18 mouse cellular contexts compared by ENCODE assay signal in the genomic region with DNA sequence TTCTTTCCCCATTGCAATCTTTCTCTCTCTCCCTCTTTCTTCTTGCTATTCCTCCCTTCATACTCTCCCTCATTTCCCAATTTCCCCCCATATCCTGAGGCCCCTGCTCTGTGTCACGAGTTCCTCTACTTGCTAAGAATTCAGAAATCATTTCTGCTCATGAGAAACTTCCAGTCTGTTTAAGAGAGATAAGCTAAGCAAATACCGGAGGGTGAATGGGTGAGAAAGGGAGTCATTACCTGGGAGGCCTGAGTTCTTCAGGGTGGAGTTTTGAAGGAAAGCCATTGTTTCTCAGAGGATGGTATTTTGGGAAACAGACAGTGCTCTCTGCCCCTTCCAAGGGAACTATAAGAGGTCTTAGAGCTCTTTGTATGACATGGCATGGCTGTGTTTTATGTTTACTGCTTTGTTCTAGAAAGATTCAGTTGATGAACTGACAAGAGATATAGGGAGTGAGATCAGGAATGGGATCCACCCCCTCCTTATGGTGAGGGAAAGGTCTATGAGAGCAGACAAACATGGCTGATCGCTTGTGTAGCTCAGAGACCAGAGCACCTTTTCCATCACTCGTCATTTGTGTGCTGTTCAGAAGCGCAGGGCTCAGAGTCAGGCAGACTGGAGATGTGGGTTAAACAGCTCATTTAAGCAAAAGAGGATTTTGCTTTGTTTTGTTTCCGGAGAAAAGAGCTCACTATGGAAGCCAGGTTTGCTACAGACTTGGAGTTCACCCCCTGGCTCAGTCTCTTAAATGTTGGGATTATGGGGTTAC.
A peak's percentile ranks its signal among the peaks of the same experiment; 100 is the strongest.
DNase-seq lines count a peak whose midpoint lies in the region; ATAC-seq and TF ChIP-seq lines count a peak whose summit lies in the region.
"Had no signal": no experiment of that assay in that cellular context is flagged by ENCODE, and none has a peak within 500 bp of the region (broad histone marks: within the 10 kb centered on the region; RNA-seq: fewer than 3 reads in every experiment).

No protein-coding gene starts in this region.

- no peak overlapping the region for H3K27ac ChIP-seq in liver, embryonic 11.5 days (ENCODE audit: low read depth, low read length)
- H3K27ac ChIP-seq in liver, postnatal 0 days (ENCODE audit: low read depth): no peak overlapping the region
- H3K27ac ChIP-seq in MEL (ENCODE audit: control insufficient read depth, low read depth, low read length): no peak overlapping the region
- 0 out of 2 replicates have a peak overlapping the region, but pooled peaks have one; percentile 45 for H3K27ac ChIP-seq in forebrain, postnatal 0 days (ENCODE audit: low read depth, low read length)
- H3K27ac ChIP-seq: heart, embryonic 10.5 days; limb, embryonic 15.5 days had no signal

- no peaks in the 10 kb centered on the region for H3K79me2 ChIP-seq in MEL (ENCODE audit: control insufficient read depth, insufficient read depth, low read length, poor library complexity)

- no peak for TF ChIP-seq POLR2A in MEL (IDR thresholded peaks at IDR 0.05; ENCODE audit: control insufficient read depth in 1 of 2, insufficient read depth in 1 of 2, low read depth in 1 of 2, low read length in 2 of 2, poor library complexity in 1 of 2)

- DNase-seq in liver, embryonic 11.5 days (ENCODE audit: low spot score): no peak
- DNase-seq in liver, postnatal 0 days: no peak
- no peak for DNase-seq in G1E (ENCODE audit: low spot score)
- no peak for DNase-seq in MEL (ENCODE audit: low read depth, low spot score)
- DNase-seq in forebrain, postnatal 0 days: no peak
- DNase-seq in thymus, adult 18-20 months: no peak
- no peak for DNase-seq in heart, adult 9 months (ENCODE audit: low spot score in 2 of 2)
- DNase-seq: cerebellum, adult 11 months; cerebellum, postnatal 25 days; gastrocnemius, postnatal 25 days; heart, postnatal 14 days; lung, postnatal 14 days; right cerebral cortex, postnatal 14 days; thymus, postnatal 36 days had no signal

- H3K4me2 ChIP-seq in liver, embryonic 11.5 days: no peak overlapping the region
- no peak overlapping the region for H3K4me2 ChIP-seq in liver, postnatal 0 days (ENCODE audit: low read depth, low read length)
- no peak overlapping the region for H3K4me2 ChIP-seq in forebrain, postnatal 0 days (ENCODE audit: low read depth)
- H3K4me2 ChIP-seq: kidney, embryonic 15.5 days; limb, embryonic 15.5 days had no signal

- 59% methylated on average over 6 of the region's 6 CpGs for WGBS in liver, embryonic 11.5 days
- WGBS in liver, postnatal 0 days (ENCODE audit: insufficient replicate concordance): 52% methylated on average over 6 of the region's 6 CpGs
- WGBS in forebrain, postnatal 0 days: 33% methylated on average over 6 of the region's 6 CpGs

- H3K4me1 ChIP-seq in liver, embryonic 11.5 days (replicated peaks; ENCODE audit: control insufficient read depth, insufficient read depth, low read length): 0 out of 2 replicates have a peak, but pooled peaks cover 3% of the 10 kb centered on the region
- 0 out of 2 replicates have a peak, but pooled peaks cover 6% of the 10 kb centered on the region for H3K4me1 ChIP-seq in liver, postnatal 0 days (ENCODE audit: insufficient read depth)
- H3K4me1 ChIP-seq in G1E (ENCODE audit: insufficient read depth, low read depth, low read length): peaks cover 15% of the 10 kb centered on the region
- no peaks in the 10 kb centered on the region for H3K4me1 ChIP-seq in MEL (ENCODE audit: control insufficient read depth in 1 of 2, insufficient read depth in 2 of 2, low read length in 2 of 2)
- 0 out of 2 replicates have a peak, but pooled peaks cover 12% of the 10 kb centered on the region for H3K4me1 ChIP-seq in forebrain, postnatal 0 days (ENCODE audit: insufficient read depth)

- no peaks in the 10 kb centered on the region for H3K9me3 ChIP-seq in liver, embryonic 11.5 days (ENCODE audit: control insufficient read depth, low read length)
- no peaks in the 10 kb centered on the region for H3K9me3 ChIP-seq in liver, postnatal 0 days (ENCODE audit: low read length)
- H3K9me3 ChIP-seq in G1E (replicated peaks) (no peaks in the 10 kb centered on the region), MEL (replicated peaks; ENCODE audit: insufficient read depth, low read length) (no peaks in the 10 kb centered on the region)
- H3K9me3 ChIP-seq in forebrain, postnatal 0 days (ENCODE audit: low read length): no peaks in the 10 kb centered on the region
- H3K9me3 ChIP-seq: heart, embryonic 10.5 days; kidney, embryonic 15.5 days; limb, embryonic 15.5 days had no signal

- H3K36me3 ChIP-seq in liver, embryonic 11.5 days (ENCODE audit: control insufficient read depth, insufficient read depth, low read length): no peaks in the 10 kb centered on the region
- no peaks in the 10 kb centered on the region for H3K36me3 ChIP-seq in liver, postnatal 0 days (replicated peaks; ENCODE audit: insufficient read depth, low read length)
- H3K36me3 ChIP-seq in G1E (replicated peaks): no peaks in the 10 kb centered on the region
- no peaks in the 10 kb centered on the region for H3K36me3 ChIP-seq in MEL (ENCODE audit: control insufficient read depth in 1 of 2, insufficient read depth in 2 of 2, low read length in 2 of 2)
- H3K36me3 ChIP-seq in forebrain, postnatal 0 days (ENCODE audit: insufficient read depth): no peaks in the 10 kb centered on the region
- H3K36me3 ChIP-seq: heart, embryonic 10.5 days; kidney, embryonic 15.5 days; limb, embryonic 15.5 days had no signal

- TF ChIP-seq CTCF in liver, postnatal 0 days (IDR thresholded peaks at IDR 0.05; ENCODE audit: low read depth): no peak
- no peak for TF ChIP-seq CTCF in G1E (IDR thresholded peaks at IDR 0.05; ENCODE audit: low read depth, low read length)
- TF ChIP-seq CTCF in MEL (IDR thresholded peaks at IDR 0.05 in 2 of 3, conservative IDR thresholded peaks at IDR 0.05 in 1 of 3; ENCODE audit: control insufficient read depth in 1 of 3, insufficient read depth in 1 of 3, low read depth in 2 of 3, low read length in 3 of 3, poor library complexity in 1 of 3, severe bottlenecking in 1 of 3): no peak
- TF ChIP-seq CTCF in forebrain, postnatal 0 days (IDR thresholded peaks at IDR 0.05; ENCODE audit: low read depth): no peak

- TF ChIP-seq RAD21 in MEL (IDR thresholded peaks at IDR 0.05; ENCODE audit: low read depth, low read length): no peak

- TF ChIP-seq EP300 in liver, postnatal 0 days (IDR thresholded peaks at IDR 0.05; ENCODE audit: low read depth): no peak
- TF ChIP-seq EP300 in MEL (IDR thresholded peaks at IDR 0.05; ENCODE audit: low read depth in 1 of 2, low read length in 2 of 2): no peak

- H3K4me3 ChIP-seq in liver, embryonic 11.5 days (ENCODE audit: low read depth, low read length): no peak overlapping the region
- no peak overlapping the region for H3K4me3 ChIP-seq in liver, postnatal 0 days (ENCODE audit: low read depth, low read length)
- no peak overlapping the region for H3K4me3 ChIP-seq in G1E (ENCODE audit: low read depth, low read length)
- no peak overlapping the region for H3K4me3 ChIP-seq in MEL (ENCODE audit: control insufficient read depth in 1 of 2, insufficient read depth in 1 of 2, low read depth in 2 of 2, low read length in 2 of 2)
- H3K4me3 ChIP-seq in forebrain, postnatal 0 days (ENCODE audit: low read depth, low read length): no peak overlapping the region
- H3K4me3 ChIP-seq: heart, embryonic 10.5 days; kidney, embryonic 15.5 days; limb, embryonic 15.5 days had no signal

- peak; percentile 39; the same call in 1 of the 2 replicates for ATAC-seq in liver, embryonic 11.5 days (replicated peaks; ENCODE audit: low FRiP score)
- no peak for ATAC-seq in liver, postnatal 0 days
- peak; percentile 22; the same call in 1 of the 2 replicates for ATAC-seq in G1E (ENCODE audit: extremely low read depth, insufficient number of reproducible peaks, low FRiP score, poor library complexity, severe bottlenecking)
- ATAC-seq in forebrain, postnatal 0 days: peak; percentile 48; the same call in 1 of the 2 replicates
- ATAC-seq in megakaryocyte progenitor cell, adult 5-6 weeks (replicated peaks; ENCODE audit: poor library complexity): no peak

- H3K27me3 ChIP-seq in liver, embryonic 11.5 days (replicated peaks; ENCODE audit: control insufficient read depth, insufficient read depth, low read length): no peaks in the 10 kb centered on the region
- H3K27me3 ChIP-seq in liver, postnatal 0 days (ENCODE audit: insufficient read depth, low read length): no peaks in the 10 kb centered on the region
- H3K27me3 ChIP-seq in G1E (ENCODE audit: insufficient read depth, low read length): peaks cover 3% of the 10 kb centered on the region; the same call in 1 of the 2 replicates
- H3K27me3 ChIP-seq in MEL (ENCODE audit: control insufficient read depth in 1 of 2, insufficient read depth in 2 of 2, low read length in 2 of 2): no peaks in the 10 kb centered on the region; a peak in 2 of 4 replicates
- H3K27me3 ChIP-seq in forebrain, postnatal 0 days (ENCODE audit: insufficient read depth, low read length): no peaks in the 10 kb centered on the region
- H3K27me3 ChIP-seq: kidney, embryonic 15.5 days; limb, embryonic 15.5 days had no signal

- H3K9ac ChIP-seq in liver, embryonic 11.5 days (ENCODE audit: low read depth, low read length): no peak overlapping the region
- H3K9ac ChIP-seq in liver, postnatal 0 days (replicated peaks): no peak overlapping the region
- H3K9ac ChIP-seq in MEL (ENCODE audit: control insufficient read depth, low read depth, low read length, poor library complexity, severe bottlenecking): no peak overlapping the region
- no peak overlapping the region for H3K9ac ChIP-seq in forebrain, postnatal 0 days
- H3K9ac ChIP-seq: kidney, embryonic 15.5 days; limb, embryonic 15.5 days had no signal

TF ChIP-seq in MEL, 35 proteins besides CTCF, POLR2A, EP300 and RAD21:
- TF ChIP-seq TAL1 (IDR thresholded peaks at IDR 0.05; ENCODE audit: low read length) (peak; percentile 35; the same call in 1 of the 2 replicates), TCF12 (IDR thresholded peaks at IDR 0.05; ENCODE audit: low read depth, low read length) (no peak)
TF ChIP-seq in MEL: peak in this region for 1.

Comparison
In these comparisons a context has a peak if more than half of its experiments do, and no peak if none do; other contexts are left out.
1. ATAC-seq: peak in liver, embryonic 11.5 days (single experiment), G1E (single experiment) and forebrain, postnatal 0 days (single experiment); none in liver, postnatal 0 days (single experiment) and megakaryocyte progenitor cell, adult 5-6 weeks (single experiment).